ENCODE assay signal across 45 mouse cellular contexts in the genomic region with DNA sequence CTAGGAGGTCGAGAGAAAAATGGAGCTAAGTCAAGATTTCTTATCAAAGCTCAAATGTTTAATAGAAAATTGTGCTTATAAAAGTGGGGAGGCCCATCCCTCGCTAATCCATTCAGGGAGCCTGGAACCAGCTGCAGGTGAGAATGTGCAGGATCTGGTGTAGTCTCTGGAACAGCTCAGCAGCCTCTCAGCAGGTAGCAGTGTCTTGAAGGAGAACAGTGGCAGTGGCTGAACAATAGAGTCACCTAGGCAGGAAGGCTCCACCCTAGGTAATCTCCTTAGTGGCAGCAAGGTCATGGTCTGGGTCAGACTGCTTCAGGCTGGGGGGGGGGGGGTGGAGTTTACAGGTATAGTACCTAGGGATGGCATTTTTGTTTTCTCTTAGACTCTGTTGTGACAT. TPM values are rescaled to one million over a fixed set of nuclear protein-coding genes. Genes with fewer than 3 reads are reported as not detected.
"Had no signal": no experiment of that assay in that cellular context is flagged by ENCODE, and none has a peak within 500 bp of the region (broad histone marks: within the 10 kb centered on the region; RNA-seq: fewer than 3 reads in every experiment).

No protein-coding gene starts in this region.

- DNase-seq: gastrocnemius, adult 2 months; gastrocnemius, postnatal 10 days; gastrocnemius, postnatal 25 days; heart, adult 18-20 months; heart, postnatal 14 days; heart, postnatal 36 days; kidney, adult 11 months; kidney, adult 2 months; kidney, adult 9 months; kidney, postnatal 14 days; kidney, postnatal 36 days; layer of hippocampus, adult 9-11 months; layer of hippocampus, postnatal 36 days; left cerebral cortex, postnatal 4 days had no signal

- ATAC-seq: hindbrain, postnatal 0 days; intestine, embryonic 16.5 days; liver, embryonic 12.5 days had no signal

RNA-seq across cellular contexts. Expression of a gene that starts 9.1 kb away (rescaled TPM):
- total RNA-seq: gastrocnemius, adult 2 months; gastrocnemius, postnatal 10 days; gastrocnemius, postnatal 25 days; gastrocnemius, postnatal 4 days; granulocyte monocyte progenitor cell, adult 5-6 weeks; heart, adult 18-20 months; heart, adult 8-10 months; heart, postnatal 14 days; heart, postnatal 36 days; hematopoietic stem cell, adult 5-6 weeks; hindbrain, postnatal 0 days; layer of hippocampus, adult 18-20 months; layer of hippocampus, adult 8-10 months; layer of hippocampus, postnatal 14 days; layer of hippocampus, postnatal 36 days; left cerebral cortex, adult 18-20 months; left cerebral cortex, postnatal 10 days; left cerebral cortex, postnatal 25 days; left cerebral cortex, postnatal 4 days; liver, adult 2 months had no signal
- polyA plus RNA-seq: heart, embryonic 11.5 days; heart, embryonic 13.5 days; heart, embryonic 15.5 days; heart, postnatal 0 days; hindbrain, embryonic 11.5 days; hindbrain, embryonic 13.5 days; hindbrain, embryonic 15.5 days; hindbrain, postnatal 0 days; intestine, embryonic 14.5 days; intestine, embryonic 16.5 days; kidney, adult 2 months; kidney, embryonic 15.5 days; kidney, postnatal 0 days; large intestine, adult 2 months; limb, embryonic 11.5 days; limb, embryonic 13.5 days; limb, embryonic 15.5 days; liver, adult 2 months; liver, embryonic 12.5 days; liver, embryonic 14.5 days; liver, embryonic 16.5 days had no signal

RNA-seq across cellular contexts. Expression of a gene that starts 30.4 kb away (rescaled TPM):
- total RNA-seq: gastrocnemius, adult 2 months; gastrocnemius, postnatal 10 days; gastrocnemius, postnatal 25 days; gastrocnemius, postnatal 4 days; granulocyte monocyte progenitor cell, adult 5-6 weeks; heart, adult 18-20 months; heart, adult 8-10 months; heart, postnatal 14 days; heart, postnatal 36 days; hematopoietic stem cell, adult 5-6 weeks; hindbrain, postnatal 0 days; layer of hippocampus, adult 18-20 months; layer of hippocampus, adult 8-10 months; layer of hippocampus, postnatal 14 days; layer of hippocampus, postnatal 36 days; left cerebral cortex, adult 18-20 months; left cerebral cortex, adult 8-10 months; left cerebral cortex, postnatal 10 days; left cerebral cortex, postnatal 25 days; left cerebral cortex, postnatal 4 days; liver, adult 2 months had no signal
- polyA plus RNA-seq: heart, embryonic 11.5 days; heart, embryonic 13.5 days; heart, embryonic 15.5 days; heart, postnatal 0 days; hindbrain, embryonic 11.5 days; hindbrain, embryonic 13.5 days; hindbrain, embryonic 15.5 days; hindbrain, postnatal 0 days; intestine, embryonic 14.5 days; intestine, embryonic 16.5 days; kidney, adult 2 months; kidney, embryonic 15.5 days; kidney, postnatal 0 days; large intestine, adult 2 months; limb, embryonic 11.5 days; limb, embryonic 13.5 days; limb, embryonic 15.5 days; liver, adult 2 months; liver, embryonic 12.5 days; liver, embryonic 14.5 days; liver, embryonic 16.5 days had no signal
